Mouse (Mus musculus) ES-Bruce4 (cell line): ENCODE measurements around the gene Cdh12. TPM values are rescaled to one million over a fixed set of nuclear protein-coding genes. Genes with fewer than 3 reads are reported as not detected.
"Not testable (repeated sequence)": the region's sequence is repeated elsewhere in the genome, so short reads cannot be mapped to it uniquely, and the experiment has no call there.

ENCODE experiments used
- H3K27ac ChIP-seq: 2 replicates; pipeline ENCODE4 v1.5.1; 2012; ENCODE audit warnings: low read length, inconsistent platforms; ENCODE audit not compliant: insufficient read depth
- H3K27me3 ChIP-seq: 2 replicates; pipeline ENCODE4 v1.6.1; 2012; ENCODE audit warnings: mild to moderate bottlenecking, low read length, inconsistent platforms; ENCODE audit not compliant: control insufficient read depth, poor library complexity, insufficient read depth, severe bottlenecking
- H3K36me3 ChIP-seq: 2 replicates; pipeline ENCODE4 v1.6.1; 2012; ENCODE audit warnings: inconsistent platforms, mild to moderate bottlenecking, low read length, moderate library complexity; ENCODE audit not compliant: control insufficient read depth, poor library complexity, insufficient read depth, severe bottlenecking
- H3K4me1 ChIP-seq: one replicate; pipeline ENCODE4 v1.8.1; 2011; ENCODE audit warnings: low read length; ENCODE audit not compliant: control insufficient read depth, insufficient read depth
- H3K4me3 ChIP-seq: 2 replicates; pipeline ENCODE4 v1.5.1; 2011; ENCODE audit warnings: low read depth, mild to moderate bottlenecking, low read length
- H3K9ac ChIP-seq: 2 replicates; pipeline ENCODE4 v1.6.1; 2012; ENCODE audit warnings: low read depth, mild to moderate bottlenecking, inconsistent platforms; ENCODE audit not compliant: poor library complexity, severe bottlenecking
- H3K9me3 ChIP-seq: replicated peaks from 2 replicates; pipeline ENCODE4 v1.6.1; 2012; ENCODE audit warnings: mild to moderate bottlenecking, low read length, inconsistent platforms; ENCODE audit not compliant: control insufficient read depth, poor library complexity, insufficient read depth, severe bottlenecking
- CTCF ChIP-seq: IDR thresholded peaks from one replicate; pipeline ENCODE4 v1.8.1; 2011; ENCODE audit warnings: low read depth, low read length
- EP300 ChIP-seq: IDR thresholded peaks from 2 replicates; pipeline ENCODE4 v1.6.1; 2011; ENCODE audit warnings: low read depth, low read length; ENCODE audit not compliant: insufficient read depth
- POLR2A ChIP-seq: IDR thresholded peaks from one replicate; pipeline ENCODE4 v1.8.1; 2011; ENCODE audit warnings: low read length; ENCODE audit not compliant: insufficient read depth
- polyA plus RNA-seq: library from polyadenylated mRNA; stranded (reverse); fragments of >200 nt; gene quantifications from 2 replicates; pipeline ENCODE4 v1.2.4, GENCODE M21; 2011; ENCODE audit warnings: low read depth; ENCODE audit not compliant: missing spikeins, insufficient read depth, insufficient read length

Gene Cdh12
- polyA plus RNA-seq, 1 experiment, result not detected

- TF ChIP-seq CTCF, result no peak
- TF ChIP-seq POLR2A, result no peak
- TF ChIP-seq EP300, result no peak
- Histone ChIP-seq H3K4me3 (no peak overlapping the region), H3K4me1 (no peaks in the 10 kb centered on the region), H3K9ac (no peak overlapping the region), H3K36me3 (no peaks in the 10 kb centered on the region), H3K27ac (no peak overlapping the region), H3K9me3 (no peaks in the 10 kb centered on the region), H3K27me3 (no peaks in the 10 kb centered on the region)
Measured at GRCm38 (mm10) chr15:21344323-21344722, 895.3 kb downstream of the Cdh12 start.

DNA sequence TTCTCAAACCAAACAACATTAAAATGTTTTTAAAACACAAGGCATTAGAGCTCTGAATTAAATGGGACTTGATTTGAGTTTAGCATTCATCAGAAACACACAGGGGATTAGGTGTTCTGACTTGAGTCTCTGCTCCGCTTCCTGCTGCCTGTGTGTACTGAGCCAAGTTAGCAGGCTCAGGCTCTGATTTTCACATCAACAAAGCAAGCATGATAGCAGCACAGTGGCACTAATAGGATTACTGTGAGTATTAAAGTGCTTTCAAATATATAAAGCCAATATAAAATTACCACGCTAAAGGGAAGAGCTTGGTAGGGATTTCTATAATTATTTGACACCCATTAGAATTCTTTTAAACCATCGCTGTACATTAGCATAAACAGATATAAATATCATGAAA, 895.7 kb downstream of the Cdh12 start:
- no peaks in the 10 kb centered on the region for H3K27me3 ChIP-seq
- TF ChIP-seq EP300, result no peak
- no peak for TF ChIP-seq CTCF
- no peak for TF ChIP-seq POLR2A
- no peaks in the 10 kb centered on the region for H3K9me3 ChIP-seq
- no peak overlapping the region for H3K9ac ChIP-seq
- H3K36me3 ChIP-seq, result no peaks in the 10 kb centered on the region
- no peak overlapping the region for H3K4me3 ChIP-seq
- no peaks in the 10 kb centered on the region for H3K4me1 ChIP-seq
- no peak overlapping the region for H3K27ac ChIP-seq

GRCm38 (mm10) chr15:21355356-21356101, 906.5 kb downstream of the Cdh12 start:
- H3K36me3 ChIP-seq, result no peaks in the 10 kb centered on the region
- no peak overlapping the region for H3K4me3 ChIP-seq
- H3K27me3 ChIP-seq, result no peaks in the 10 kb centered on the region
- no peaks in the 10 kb centered on the region for H3K4me1 ChIP-seq
- TF ChIP-seq EP300 (no peak), CTCF (no peak), POLR2A (no peak)
- H3K27ac ChIP-seq, result no peak overlapping the region
- H3K9ac ChIP-seq, result no peak overlapping the region
- H3K9me3 ChIP-seq, result no peaks in the 10 kb centered on the region

- Histone ChIP-seq H3K27me3 (no peaks in the 10 kb centered on the region), H3K4me1 (peaks cover 3% of the 10 kb centered on the region), H3K9me3 (no peaks in the 10 kb centered on the region), H3K9ac (no peak overlapping the region), H3K36me3 (no peaks in the 10 kb centered on the region), H3K27ac (no peak overlapping the region), H3K4me3 (no peak overlapping the region)
- TF ChIP-seq EP300 (no peak), POLR2A (no peak), CTCF (no peak)
Measured at GRCm38 (mm10) chr15:21366366-21366765, 917.3 kb downstream of the Cdh12 start.

- Histone ChIP-seq H3K27ac (no peak overlapping the region), H3K4me3 (no peak overlapping the region), H3K36me3 (no peaks in the 10 kb centered on the region), H3K27me3 (no peaks in the 10 kb centered on the region), H3K4me1 (no peaks in the 10 kb centered on the region), H3K9me3 (no peaks in the 10 kb centered on the region), H3K9ac (no peak overlapping the region)
- no peak for TF ChIP-seq EP300
- no peak for TF ChIP-seq POLR2A
- TF ChIP-seq CTCF, result no peak
Measured at GRCm38 (mm10) chr15:21375460-21375859, 926.4 kb downstream of the Cdh12 start.

DNA sequence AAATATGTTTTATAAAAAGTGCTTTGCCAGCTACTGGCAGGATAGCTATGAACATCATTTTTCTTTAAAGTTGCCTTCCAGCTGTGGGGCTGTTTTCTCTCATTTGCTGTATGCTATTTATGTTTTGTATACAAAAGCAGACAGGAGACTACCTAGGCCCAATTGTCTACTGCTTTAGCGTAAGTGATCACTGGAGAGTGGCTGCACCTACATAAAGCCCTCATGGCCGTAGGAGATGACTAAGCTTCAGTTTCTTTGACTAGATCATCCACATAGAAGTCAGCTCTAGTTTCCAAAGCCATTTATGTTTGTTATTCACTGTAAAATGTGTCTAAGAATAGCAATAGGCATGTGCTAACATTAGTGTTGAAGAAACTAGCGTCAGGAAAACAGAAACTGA, 926.8 kb downstream of the Cdh12 start:
- no peak for TF ChIP-seq EP300
- TF ChIP-seq POLR2A, result no peak
- H3K9ac ChIP-seq, result no peak overlapping the region

DNA sequence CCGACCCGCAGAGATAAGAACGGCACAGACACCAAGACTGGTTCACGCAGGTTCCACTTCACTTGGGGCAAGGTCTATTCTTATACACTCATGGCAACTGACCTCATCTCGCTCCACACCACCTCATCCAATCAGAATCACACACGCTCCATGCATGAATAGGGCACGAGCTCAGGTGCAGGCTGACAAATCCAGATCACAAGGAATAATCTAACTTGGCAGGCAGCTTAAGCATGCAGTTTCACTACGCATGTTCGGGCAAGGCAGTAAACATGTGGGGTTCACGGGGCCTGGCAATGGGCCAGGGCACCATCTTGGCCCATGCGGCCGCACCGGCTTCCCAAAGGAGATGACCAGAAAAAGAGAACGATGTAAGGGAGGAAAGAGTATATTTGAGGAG, 942.4 kb downstream of the Cdh12 start:
- H3K4me1 ChIP-seq, H3K27me3 ChIP-seq, H3K9ac ChIP-seq, H3K27ac ChIP-seq, H3K36me3 ChIP-seq, H3K9me3 ChIP-seq, H3K4me3 ChIP-seq: not testable (repeated sequence)

More for the DNA sequence above, 926.8 kb downstream of the Cdh12 start:
- Histone ChIP-seq H3K36me3 (no peaks in the 10 kb centered on the region), H3K27me3 (no peaks in the 10 kb centered on the region), H3K9me3 (no peaks in the 10 kb centered on the region), H3K27ac (no peak overlapping the region), H3K4me1 (no peaks in the 10 kb centered on the region), H3K4me3 (no peak overlapping the region)
